In the genomic region with DNA sequence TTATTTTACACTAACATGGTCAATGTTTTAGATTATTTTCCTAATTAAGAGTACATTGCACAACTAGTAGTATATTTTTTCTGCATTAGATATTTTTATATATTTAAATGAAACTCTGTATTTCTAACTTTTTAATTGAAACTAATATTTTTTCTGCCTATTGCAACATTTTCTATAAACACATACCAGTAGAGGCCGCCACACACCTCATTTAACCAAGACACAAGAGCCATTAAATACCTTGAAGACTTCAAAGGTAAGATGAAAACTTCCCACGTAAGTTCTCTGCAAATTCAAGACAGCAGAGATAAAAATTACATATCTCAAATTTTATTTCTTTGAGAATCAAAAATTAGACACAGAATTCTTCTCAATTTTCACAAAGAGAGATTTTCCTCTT, we compare ENCODE assay signal across 11 mouse cellular contexts. TPM values are rescaled to one million over a fixed set of nuclear protein-coding genes. Genes with fewer than 3 reads are reported as not detected.
DNase-seq lines count a peak whose midpoint lies in the region; TF ChIP-seq lines count a peak whose summit lies in the region.
"Had no signal": no experiment of that assay in that cellular context is flagged by ENCODE, and none has a peak within 500 bp of the region (broad histone marks: within the 10 kb centered on the region; RNA-seq: fewer than 3 reads in every experiment).

No protein-coding gene starts in this region.

- TF ChIP-seq RAD21 in MEL (IDR thresholded peaks at IDR 0.05; ENCODE audit: low read depth, low read length): peak; percentile 8; the same call in 1 of the 2 replicates

- TF ChIP-seq POLR2A in MEL (IDR thresholded peaks at IDR 0.05; ENCODE audit: control insufficient read depth in 1 of 2, insufficient read depth in 1 of 2, low read depth in 1 of 2, low read length in 2 of 2, poor library complexity in 1 of 2): no peak
- TF ChIP-seq POLR2A in thymus, adult 2 months (IDR thresholded peaks at IDR 0.05; ENCODE audit: control insufficient read depth, extremely low read depth, insufficient read depth, low read length, poor library complexity): no peak

- H3K79me2 ChIP-seq in MEL (ENCODE audit: control insufficient read depth, insufficient read depth, low read length, poor library complexity): no peaks in the 10 kb centered on the region

- no peaks in the 10 kb centered on the region for H3K9me3 ChIP-seq in MEL (replicated peaks; ENCODE audit: insufficient read depth, low read length)
- H3K9me3 ChIP-seq: megakaryocyte, embryonic 14.5 days had no signal

- H3K36me3 ChIP-seq in MEL (ENCODE audit: control insufficient read depth in 1 of 2, insufficient read depth in 2 of 2, low read length in 2 of 2): no peaks in the 10 kb centered on the region
- H3K36me3 ChIP-seq in thymus, adult 2 months (ENCODE audit: control insufficient read depth, insufficient read depth, low read length): no peaks in the 10 kb centered on the region

- no peak overlapping the region for H3K9ac ChIP-seq in MEL (ENCODE audit: control insufficient read depth, low read depth, low read length, poor library complexity, severe bottlenecking)
- H3K9ac ChIP-seq: liver, postnatal 0 days had no signal

- no peak overlapping the region for H3K4me3 ChIP-seq in gastrocnemius, adult 2 months
- no peak overlapping the region for H3K4me3 ChIP-seq in MEL (ENCODE audit: control insufficient read depth in 1 of 2, insufficient read depth in 1 of 2, low read depth in 2 of 2, low read length in 2 of 2)
- H3K4me3 ChIP-seq in thymus, adult 2 months (ENCODE audit: control insufficient read depth, insufficient read depth, low read length): no peak overlapping the region
- H3K4me3 ChIP-seq: erythroblast, embryonic 14.5 days; megakaryocyte, embryonic 14.5 days had no signal

- no peaks in the 10 kb centered on the region for H3K27me3 ChIP-seq in MEL (ENCODE audit: control insufficient read depth in 1 of 2, insufficient read depth in 2 of 2, low read length in 2 of 2)
- H3K27me3 ChIP-seq in thymus, adult 2 months (ENCODE audit: control insufficient read depth, insufficient read depth, low read length): no peaks in the 10 kb centered on the region

- no peaks in the 10 kb centered on the region for H3K4me1 ChIP-seq in MEL (ENCODE audit: control insufficient read depth in 1 of 2, insufficient read depth in 2 of 2, low read length in 2 of 2)
- no peaks in the 10 kb centered on the region for H3K4me1 ChIP-seq in thymus, adult 2 months (replicated peaks; ENCODE audit: control insufficient read depth, insufficient read depth, low read length)
- H3K4me1 ChIP-seq: megakaryocyte, embryonic 14.5 days had no signal

- 33% methylated on average over 2 of the region's 2 CpGs for WGBS in thymus, adult 2 months

- no peak overlapping the region for H3K27ac ChIP-seq in gastrocnemius, adult 2 months
- no peak overlapping the region for H3K27ac ChIP-seq in MEL (ENCODE audit: control insufficient read depth, low read depth, low read length)
- H3K27ac ChIP-seq in thymus, adult 2 months (ENCODE audit: control insufficient read depth, insufficient read depth, low read length): no peak overlapping the region

- peak; percentile 14 for DNase-seq in adrenal gland, postnatal 14 days
- no peak for DNase-seq in adrenal gland, postnatal 25 days
- no peak for DNase-seq in gastrocnemius, adult 2 months
- no peak for DNase-seq in gastrocnemius, postnatal 25 days
- DNase-seq in layer of hippocampus, adult 11-12 months (ENCODE audit: low spot score): peak; percentile 21
- no peak for DNase-seq in layer of hippocampus, adult 9-11 months
- peak; percentile 1 for DNase-seq in MEL (ENCODE audit: low read depth, low spot score)
- no peak for DNase-seq in thymus, adult 2 months
- DNase-seq: liver, postnatal 0 days had no signal

- intact Hi-C loops in gastrocnemius, adult 2 months (cut with DNase I): no loop called here

- TF ChIP-seq CTCF in gastrocnemius, adult 2 months (IDR thresholded peaks at IDR 0.05): peak; percentile 16; the same call in 1 of the 2 replicates
- peak in 1 of 3 experiments; percentile 15; a peak in 1 of 6 replicates for TF ChIP-seq CTCF in MEL (IDR thresholded peaks at IDR 0.05 in 2 of 3, conservative IDR thresholded peaks at IDR 0.05 in 1 of 3; ENCODE audit: control insufficient read depth in 1 of 3, insufficient read depth in 1 of 3, low read depth in 2 of 3, low read length in 3 of 3, poor library complexity in 1 of 3, severe bottlenecking in 1 of 3)
- no peak for TF ChIP-seq CTCF in thymus, adult 2 months (IDR thresholded peaks at IDR 0.05; ENCODE audit: borderline replicate concordance, control insufficient read depth, extremely low read depth, insufficient read depth, low read length, poor library complexity)

- TF ChIP-seq EP300 in MEL (IDR thresholded peaks at IDR 0.05; ENCODE audit: low read depth in 1 of 2, low read length in 2 of 2): no peak

TF ChIP-seq in MEL, 35 proteins besides CTCF, POLR2A, EP300 and RAD21:
- TF ChIP-seq MEF2A (IDR thresholded peaks at IDR 0.05; ENCODE audit: extremely low read depth, insufficient replicate concordance, low read depth, low read length, poor library complexity, severe bottlenecking): no peak
- no peak for TF ChIP-seq E2F4 (IDR thresholded peaks at IDR 0.05; ENCODE audit: borderline replicate concordance, low read depth, low read length)
- TF ChIP-seq POLR2AphosphoS5 (IDR thresholded peaks at IDR 0.05; ENCODE audit: borderline replicate concordance, low read depth, low read length): no peak
- TF ChIP-seq ZNF384 (IDR thresholded peaks at IDR 0.05; ENCODE audit: low read depth, low read length): no peak

RNA-seq across cellular contexts. Expression of a gene that starts 8.2 kb away (rescaled TPM):
- total RNA-seq in adrenal gland, postnatal 14 days (2021): 1.4 and 1.5 TPM in 2 replicates
- 0.33 and 1.0 TPM in 2 replicates for total RNA-seq in adrenal gland, postnatal 25 days (2021)
- under 1 TPM; 0.08 to 0.33 TPM for total RNA-seq in gastrocnemius, adult 2 months (2021)
- under 1 TPM; 0.10 to 0.16 TPM for total RNA-seq in gastrocnemius, postnatal 25 days (2021)
- total RNA-seq in MEL (2012; rRNA removed): not detected in 2 replicates
- polyA plus RNA-seq in MEL (2012; ENCODE audit: insufficient read depth in 1 of 2, insufficient read length in 2 of 2, low read depth in 1 of 2, low replicate concordance in 2 of 2, missing spikeins in 1 of 2): not detected
- not detected in 2 replicates for polyA plus RNA-seq in thymus, adult 2 months (2012; rRNA removed)
- polyA plus RNA-seq: erythroblast, embryonic 14.5 days; liver, postnatal 0 days had no signal

Comparison
In these comparisons a context has a peak if more than half of its experiments do, and no peak if none do; other contexts are left out.
1. DNase-seq: peak in adrenal gland, postnatal 14 days (single experiment), layer of hippocampus, adult 11-12 months (single experiment) and MEL (single experiment); none in adrenal gland, postnatal 25 days (single experiment), gastrocnemius, adult 2 months (single experiment), gastrocnemius, postnatal 25 days (single experiment), layer of hippocampus, adult 9-11 months (single experiment) and thymus, adult 2 months (single experiment).